Mouse (Mus musculus) E14TG2a.4 (cell line): Measurements from ENCODE around the gene Cd4.
A peak's percentile ranks its signal among the peaks of the same experiment; 100 is the strongest.
"Not testable (repeated sequence)": the region's sequence is repeated elsewhere in the genome, so short reads cannot be mapped to it uniquely, and the experiment has no call there.

Source experiments
- H3K27me3 ChIP-seq: 2 replicates; pipeline ENCODE4 v1.6.1; 2014; ENCODE audit warnings: low read length, control low read depth; ENCODE audit not compliant: insufficient read depth
- H3K36me3 ChIP-seq: 2 replicates; pipeline ENCODE4 v1.6.1; 2014; ENCODE audit warnings: low read length, control low read depth; ENCODE audit not compliant: insufficient read depth
- H3K4me1 ChIP-seq: replicated peaks from 2 replicates; pipeline ENCODE4 v1.6.1; 2014; ENCODE audit warnings: low read depth, low read length, control low read depth
- H3K4me3 ChIP-seq: replicated peaks from 2 replicates; pipeline ENCODE4 v1.5.1; 2014; ENCODE audit warnings: mild to moderate bottlenecking, low read length
- H3K9me3 ChIP-seq: 2 replicates; pipeline ENCODE4 v1.6.1; 2014; ENCODE audit warnings: low read length, control low read depth
- CTCF ChIP-seq: conservative IDR thresholded peaks from 2 replicates; pipeline ENCODE4 v1.5.1; 2014; ENCODE audit warnings: low read length
- NANOG ChIP-seq: IDR thresholded peaks from 2 replicates; pipeline ENCODE4 v1.6.1; 2014; ENCODE audit warnings: borderline replicate concordance, low read length, mixed read lengths
- POU5F1 ChIP-seq: IDR thresholded peaks from 2 replicates; pipeline ENCODE4 v1.6.1; 2014; ENCODE audit warnings: low read length, borderline replicate concordance

The Cd4 gene

GRCm38 (mm10) chr6:124901851-124902250, 13.8 kb upstream of the Cd4 start:
- no peaks in the 10 kb centered on the region for H3K9me3 ChIP-seq
- no peaks in the 10 kb centered on the region for H3K36me3 ChIP-seq
- no peak for TF ChIP-seq NANOG
- no peak for TF ChIP-seq POU5F1
- TF ChIP-seq CTCF, result no peak

GRCm38 (mm10) chr6:124900801-124901480, 12.9 kb upstream of the Cd4 start:
- TF ChIP-seq CTCF, result no peak
- TF ChIP-seq NANOG, result no peak
- TF ChIP-seq POU5F1, result no peak
- Histone ChIP-seq H3K4me1 (peaks cover 67% of the 10 kb centered on the region), H3K9me3 (no peaks in the 10 kb centered on the region)

More at GRCm38 (mm10) chr6:124901851-124902250, 13.8 kb upstream of the Cd4 start:
- Histone ChIP-seq H3K4me3 (no peak overlapping the region), H3K27me3 (no peaks in the 10 kb centered on the region), H3K4me1 (peaks cover 72% of the 10 kb centered on the region)

GRCm38 (mm10) chr6:124900056-124900800, 12.2 kb upstream of the Cd4 start:
- Histone ChIP-seq H3K9me3 (no peaks in the 10 kb centered on the region), H3K27me3 (no peaks in the 10 kb centered on the region), H3K4me1 (peaks cover 63% of the 10 kb centered on the region), H3K4me3 (peak overlapping the region; percentile 29; the same call in 1 of the 2 replicates), H3K36me3 (no peaks in the 10 kb centered on the region)
- TF ChIP-seq NANOG, result no peak
- TF ChIP-seq CTCF, result no peak
- no peak for TF ChIP-seq POU5F1

More at GRCm38 (mm10) chr6:124900801-124901480, 12.9 kb upstream of the Cd4 start:
- H3K27me3 ChIP-seq, result no peaks in the 10 kb centered on the region
- peak overlapping the region; percentile 29; the same call in 1 of the 2 replicates for H3K4me3 ChIP-seq
- no peaks in the 10 kb centered on the region for H3K36me3 ChIP-seq

DNA sequence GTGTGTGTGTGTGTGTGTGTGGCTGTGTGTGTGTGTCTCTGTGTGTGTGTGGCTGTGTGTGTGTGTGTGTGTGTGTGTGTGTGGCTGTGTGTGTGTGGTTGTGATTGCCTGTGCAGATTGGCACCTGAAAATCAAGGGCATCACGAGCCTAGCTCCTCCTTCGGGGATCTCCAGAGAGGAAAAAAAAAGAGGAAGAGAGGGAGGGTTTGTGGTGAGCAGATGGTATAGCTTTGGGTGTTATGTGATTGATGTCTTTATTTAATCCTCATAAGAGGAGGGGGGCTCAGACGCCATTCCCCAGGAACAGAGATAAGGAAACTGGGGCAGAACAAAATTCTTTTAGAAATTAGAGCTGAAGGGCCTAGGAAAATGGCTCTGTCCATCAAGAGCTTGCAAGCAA, 10.3 kb upstream of the Cd4 start:
- Histone ChIP-seq H3K4me1 (peaks cover 54% of the 10 kb centered on the region), H3K27me3 (no peaks in the 10 kb centered on the region), H3K36me3 (no peaks in the 10 kb centered on the region), H3K9me3 (no peaks in the 10 kb centered on the region), H3K4me3 (no peak overlapping the region)
- TF ChIP-seq CTCF, result no peak
- no peak for TF ChIP-seq POU5F1
- no peak for TF ChIP-seq NANOG

- H3K4me1 ChIP-seq, result peaks cover 26% of the 10 kb centered on the region
- H3K27me3 ChIP-seq, result not testable (repeated sequence)
Observed at GRCm38 (mm10) chr6:124894113-124894512, 6.1 kb upstream of the Cd4 start.

DNA sequence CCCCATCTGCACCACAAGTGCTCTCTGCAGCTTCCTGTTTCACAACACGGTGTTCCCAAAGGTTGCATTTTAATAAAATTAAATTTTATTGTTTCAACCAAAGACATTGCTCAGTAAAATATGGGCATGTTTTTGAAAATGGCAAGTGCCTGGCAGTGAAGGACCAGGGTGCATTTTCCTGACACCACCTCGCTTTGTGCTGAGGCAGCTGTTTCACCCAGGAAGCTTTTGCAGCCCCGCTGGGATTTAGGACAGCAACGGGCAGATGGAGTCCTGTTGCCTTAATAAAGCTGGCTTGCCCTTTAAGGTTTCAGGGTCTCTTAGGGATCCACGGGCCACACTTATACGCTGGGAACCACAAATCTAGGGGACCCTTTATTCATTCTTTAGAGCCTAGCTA, 3.0 kb upstream of the Cd4 start:
- Histone ChIP-seq H3K4me3 (no peak overlapping the region), H3K36me3 (no peaks in the 10 kb centered on the region), H3K9me3 (no peaks in the 10 kb centered on the region), H3K4me1 (peaks cover 18% of the 10 kb centered on the region), H3K27me3 (peaks cover 8% of the 10 kb centered on the region; the same call in 1 of the 2 replicates)
- TF ChIP-seq CTCF, result no peak
- no peak for TF ChIP-seq NANOG
- TF ChIP-seq POU5F1, result no peak

More at GRCm38 (mm10) chr6:124894113-124894512, 6.1 kb upstream of the Cd4 start:
- H3K36me3 ChIP-seq, H3K4me3 ChIP-seq, H3K9me3 ChIP-seq: not testable (repeated sequence)

DNA sequence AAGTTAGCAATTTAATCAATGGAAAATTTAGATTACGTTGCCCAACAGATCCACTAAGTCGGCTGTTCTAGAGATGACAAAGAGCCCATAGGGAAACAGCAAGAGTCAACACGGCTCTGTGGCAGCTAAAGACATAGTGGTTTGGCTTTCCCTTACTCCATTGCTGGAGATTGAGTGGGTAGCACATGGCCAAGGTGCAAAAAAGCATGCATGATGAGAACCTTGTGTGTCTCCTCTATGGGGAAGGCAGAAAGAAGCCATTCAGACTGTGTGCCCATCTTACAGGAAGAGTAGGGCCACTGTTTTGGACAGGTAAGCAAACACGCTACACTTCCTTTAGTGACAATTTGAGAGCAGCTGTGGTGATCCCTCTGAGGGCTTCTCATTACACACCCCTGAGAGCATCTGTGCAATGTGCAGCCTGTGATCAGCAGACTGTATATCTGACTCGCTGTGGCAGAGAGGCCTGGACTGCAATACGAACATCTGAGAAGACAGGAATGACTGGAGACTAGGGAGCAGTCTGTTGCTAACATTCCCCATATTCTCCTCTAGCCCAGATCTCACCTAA, 619 bp upstream of the Cd4 start:
- no peak for TF ChIP-seq CTCF
- TF ChIP-seq NANOG, result no peak
- no peak for TF ChIP-seq POU5F1
- no peaks in the 10 kb centered on the region for H3K9me3 ChIP-seq
- no peak overlapping the region for H3K4me3 ChIP-seq
- H3K36me3 ChIP-seq, result no peaks in the 10 kb centered on the region
- peaks cover 19% of the 10 kb centered on the region for H3K4me1 ChIP-seq
- H3K27me3 ChIP-seq, result peaks cover 10% of the 10 kb centered on the region; the same call in 1 of the 2 replicates

DNA sequence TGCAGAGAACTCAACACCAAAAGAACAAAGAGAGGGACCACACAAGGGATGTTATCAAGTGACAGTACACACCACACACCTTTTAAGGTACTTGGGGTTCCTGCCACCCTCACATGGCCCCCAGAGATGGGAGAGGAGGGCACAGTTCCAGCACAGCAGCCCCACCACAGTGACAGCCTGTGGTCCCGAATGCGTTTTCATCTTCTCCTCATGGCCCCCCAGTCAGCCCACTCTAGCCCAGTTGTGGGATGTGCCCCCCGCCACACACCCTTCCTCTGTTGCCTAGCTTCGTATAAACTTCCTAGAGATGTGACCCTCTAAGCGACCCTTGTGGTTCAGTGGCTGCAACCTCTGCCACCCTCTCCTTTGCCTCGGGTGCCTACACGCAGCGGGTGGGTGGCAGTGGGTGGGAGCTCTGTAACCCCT, 2.1 kb downstream of the Cd4 start:
- Histone ChIP-seq H3K4me3 (no peak overlapping the region), H3K27me3 (peaks cover 10% of the 10 kb centered on the region; the same call in 1 of the 2 replicates), H3K9me3 (no peaks in the 10 kb centered on the region), H3K4me1 (peaks cover 6% of the 10 kb centered on the region; the same call in 1 of the 2 replicates), H3K36me3 (no peaks in the 10 kb centered on the region)
- TF ChIP-seq CTCF (no peak), POU5F1 (no peak), NANOG (no peak)
